Mouse (Mus musculus): Measurements from ENCODE around the gene Acox1.

The Acox1 gene

DNA sequence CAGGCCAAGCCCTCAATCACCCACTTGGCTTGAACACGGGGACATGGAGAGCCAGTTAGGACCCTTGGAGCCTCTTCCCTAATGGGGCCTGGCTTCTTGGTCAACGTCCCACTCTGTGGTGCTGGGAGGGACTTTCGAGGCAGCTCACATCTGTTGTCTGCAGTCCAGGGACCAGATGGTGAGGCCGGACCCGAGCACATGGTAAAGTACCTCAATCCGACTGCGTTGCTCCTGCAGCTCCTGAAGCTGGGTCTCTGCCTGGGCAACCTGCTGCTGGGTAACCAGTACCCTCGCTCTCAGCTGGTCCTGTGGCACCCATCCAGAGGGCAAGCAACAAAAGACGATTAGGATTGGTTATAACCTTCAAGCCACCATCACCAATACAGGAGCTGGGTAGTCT lies 70.9 kb downstream of the Acox1 start:
- DNase-seq: no peak

DNA sequence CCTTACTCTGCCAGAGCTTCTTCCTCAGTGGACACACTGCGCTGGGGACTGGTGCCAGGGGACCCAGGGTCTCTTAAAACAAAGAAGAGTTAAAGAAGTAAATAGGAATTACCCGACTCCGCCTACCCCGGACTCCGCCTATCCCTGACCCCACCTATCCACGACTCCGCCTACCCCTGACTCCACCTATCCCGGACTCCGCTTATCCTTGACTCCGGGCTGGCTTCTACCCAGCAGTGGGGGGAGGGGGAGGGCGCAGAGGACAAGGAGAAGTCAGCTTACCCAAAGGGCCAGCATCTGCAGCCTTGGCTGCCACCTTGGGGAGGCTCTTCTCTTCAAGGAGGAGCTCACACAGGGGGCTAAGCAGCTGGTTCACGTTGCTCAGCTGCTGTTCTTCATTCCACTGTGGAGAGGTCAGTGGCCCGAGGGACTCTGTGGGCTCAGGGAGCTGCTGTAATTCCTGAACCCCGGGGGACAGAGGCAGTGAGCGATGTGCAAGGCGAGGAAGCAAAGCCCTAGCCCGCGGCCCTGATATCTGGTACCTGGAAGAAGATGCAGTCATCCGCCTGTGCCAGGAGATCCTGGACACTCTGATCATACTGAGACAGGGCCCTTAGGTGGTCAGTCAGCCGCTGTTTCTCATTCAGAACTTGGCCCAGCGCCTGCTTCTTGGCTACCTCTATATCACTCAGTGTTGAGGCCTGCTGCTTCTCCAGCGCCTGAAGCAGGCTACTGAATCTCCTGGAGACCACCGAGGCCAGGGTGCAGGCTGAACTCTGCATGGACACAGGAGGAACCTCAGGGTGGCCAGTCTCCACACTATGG lies 71.5 kb downstream of the Acox1 start, which contains the start of gene Trim47:
Trim47 (minus strand) TSS at position 55 of the 825 bp plus-strand sequence.
- peak; percentile 86 for DNase-seq

DNA sequence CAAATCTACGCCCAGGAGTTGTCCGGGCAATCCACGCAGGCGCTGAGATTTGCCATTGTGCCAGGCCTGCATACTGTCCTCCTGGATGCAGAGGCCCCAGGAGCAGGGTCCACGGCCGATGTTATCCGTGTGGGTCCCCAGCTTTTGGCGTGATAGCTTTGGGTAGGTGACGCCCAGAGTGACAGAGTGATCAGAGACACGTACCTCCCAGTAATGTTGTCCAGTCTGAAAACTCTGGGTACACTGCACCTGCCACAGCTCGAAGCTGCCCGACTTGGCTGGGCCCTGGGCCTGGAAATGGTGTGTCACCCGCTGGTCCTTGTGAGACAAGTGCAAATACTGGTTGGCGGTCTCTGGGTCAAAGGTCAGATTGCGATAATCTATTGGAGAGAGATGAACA lies 72.6 kb downstream of the Acox1 start:
- no peak for DNase-seq

Data from lung, postnatal 36 days (tissue).